Mouse (Mus musculus) erythroblast, embryonic 14.5 days (primary cell): ENCODE data around the gene Mindy3.

Experiments
- GATA1 ChIP-seq: IDR thresholded peaks from 2 replicates; pipeline ENCODE4 v1.6.1; 2012; ENCODE audit warnings: low read length, inconsistent platforms, mixed read lengths
- TAL1 ChIP-seq: IDR thresholded peaks from 3 replicates; pipeline ENCODE4 v1.6.1; 2012; ENCODE audit warnings: low read length, inconsistent platforms, mixed read lengths

DNA sequence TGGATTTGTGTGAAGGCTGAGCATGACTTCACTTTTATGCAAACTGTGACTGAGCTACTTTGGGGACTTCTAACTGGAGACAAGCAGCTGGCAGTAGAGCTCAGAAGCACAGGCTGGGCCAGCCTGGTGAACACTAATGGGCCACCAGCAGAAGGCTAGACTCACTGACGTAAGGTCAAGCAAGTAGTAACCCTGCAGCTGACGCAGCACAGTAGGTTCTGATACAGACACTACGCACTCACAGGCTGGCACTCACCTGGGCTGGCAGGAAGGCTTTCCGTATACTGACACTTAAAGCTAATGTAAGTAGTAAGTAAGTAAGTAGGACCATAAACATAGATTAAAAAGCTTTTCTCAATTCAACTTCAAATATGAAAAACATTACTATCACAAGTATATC, 30.7 kb downstream of the Mindy3 start:
- TF ChIP-seq GATA1 = no peak
- TF ChIP-seq TAL1 = no peak
